Mouse (Mus musculus) embryonic fibroblast, embryonic 13.5 days (primary cell): ENCODE measurements around the gene Veph1. TPM values are rescaled to one million over a fixed set of nuclear protein-coding genes. Genes with fewer than 3 reads are reported as not detected.

Experiments used
- H3K27ac ChIP-seq: 2 replicates; pipeline ENCODE4 v1.5.1; 2012; ENCODE audit warnings: low read length, control low read depth, inconsistent platforms; ENCODE audit not compliant: insufficient read depth
- H3K4me1 ChIP-seq: 2 replicates; pipeline ENCODE4 v1.6.1; 2011; ENCODE audit warnings: low read length; ENCODE audit not compliant: control insufficient read depth, insufficient read depth
- H3K4me3 ChIP-seq: 2 replicates; pipeline ENCODE4 v1.5.1; 2011; ENCODE audit warnings: mild to moderate bottlenecking, control low read depth, low read length; ENCODE audit not compliant: insufficient read depth
- CTCF ChIP-seq: IDR thresholded peaks from 2 replicates; pipeline ENCODE4 v1.5.1; 2011; ENCODE audit warnings: mild to moderate bottlenecking, control low read depth, low read length, moderate library complexity, borderline replicate concordance; ENCODE audit not compliant: insufficient read depth
- POLR2A ChIP-seq: IDR thresholded peaks from 2 replicates; pipeline ENCODE4 v1.6.1; 2011; ENCODE audit warnings: low read depth, mild to moderate bottlenecking, control low read depth, low read length, moderate library complexity
- polyA plus RNA-seq: library from polyadenylated mRNA; stranded (reverse); fragments of >200 nt; gene quantifications from 2 replicates; pipeline ENCODE4 v1.2.4, GENCODE M21; 2011; ENCODE audit warnings: low read depth; ENCODE audit not compliant: missing spikeins, insufficient read length

Gene Veph1
- polyA plus RNA-seq, 1 experiment, result 0.42 TPM

DNA sequence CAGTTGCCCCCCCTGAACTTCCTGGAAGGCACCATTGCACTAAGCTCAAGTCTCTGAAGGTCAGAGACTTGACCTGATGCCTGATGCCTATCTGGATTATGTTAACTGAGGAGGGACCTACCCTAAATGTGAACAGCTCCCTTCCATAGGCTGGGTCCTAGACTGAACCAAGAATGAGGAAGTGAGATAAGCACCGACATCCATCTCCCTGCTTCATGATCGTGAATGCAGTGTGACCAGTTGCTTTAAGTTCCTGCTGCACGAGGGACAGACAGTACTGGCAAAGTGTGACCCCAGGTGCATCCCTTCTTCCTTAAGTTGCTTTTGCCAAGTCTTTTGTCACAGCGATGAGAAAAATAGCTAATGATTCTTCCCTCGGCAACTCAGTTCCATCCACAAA is 166.9 kb downstream of the Veph1 start:
- Histone ChIP-seq H3K4me1 (peaks cover 4% of the 10 kb centered on the region), H3K4me3 (no peak overlapping the region), H3K27ac (no peak overlapping the region)
- TF ChIP-seq POLR2A, result no peak
- TF ChIP-seq CTCF, result no peak

DNA sequence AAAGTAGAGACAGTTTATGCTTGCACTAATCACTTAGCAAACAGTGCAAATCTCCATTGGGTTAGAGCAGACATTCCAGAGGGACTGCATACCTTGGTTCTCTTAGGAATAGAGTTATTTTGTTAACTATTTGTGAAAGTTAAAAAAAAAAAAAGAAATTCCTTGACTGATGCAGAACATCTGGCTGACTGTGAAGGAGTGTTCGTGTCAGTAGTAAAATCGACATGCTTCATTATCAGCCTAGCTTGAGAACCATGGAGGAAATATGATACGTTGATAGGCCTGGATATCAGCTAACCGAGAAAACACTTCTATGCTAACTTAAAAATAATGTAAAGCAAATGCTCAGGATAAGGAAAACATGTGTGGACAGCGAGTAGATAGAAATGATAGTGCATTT is 191.1 kb downstream of the Veph1 start:
- TF ChIP-seq POLR2A (no peak), CTCF (no peak)

DNA sequence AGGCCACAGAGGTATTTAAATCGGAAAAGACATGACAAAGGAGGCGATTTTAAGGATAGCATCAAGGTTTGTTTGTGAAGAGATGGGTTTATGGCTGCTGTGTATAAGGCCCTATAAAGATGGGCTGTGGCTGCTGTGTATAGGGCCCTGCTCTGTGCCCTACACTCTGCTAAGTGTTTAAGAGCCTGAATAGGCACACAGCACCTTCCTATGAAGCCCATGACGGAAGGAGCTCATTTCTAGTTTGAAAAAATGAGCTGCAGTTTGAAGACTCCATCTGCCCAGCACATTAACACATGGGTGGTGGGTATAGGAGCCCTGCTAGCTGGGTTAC is 194.1 kb downstream of the Veph1 start:
- TF ChIP-seq POLR2A (no peak), CTCF (no peak)
- H3K4me3 ChIP-seq, result no peak overlapping the region
- no peak overlapping the region for H3K27ac ChIP-seq
- peaks cover 10% of the 10 kb centered on the region for H3K4me1 ChIP-seq

More for the DNA sequence above, 191.1 kb downstream of the Veph1 start:
- no peak overlapping the region for H3K4me3 ChIP-seq
- peaks cover 10% of the 10 kb centered on the region for H3K4me1 ChIP-seq
- H3K27ac ChIP-seq, result peak overlapping the region; percentile 71; the same call in 1 of the 2 replicates

DNA sequence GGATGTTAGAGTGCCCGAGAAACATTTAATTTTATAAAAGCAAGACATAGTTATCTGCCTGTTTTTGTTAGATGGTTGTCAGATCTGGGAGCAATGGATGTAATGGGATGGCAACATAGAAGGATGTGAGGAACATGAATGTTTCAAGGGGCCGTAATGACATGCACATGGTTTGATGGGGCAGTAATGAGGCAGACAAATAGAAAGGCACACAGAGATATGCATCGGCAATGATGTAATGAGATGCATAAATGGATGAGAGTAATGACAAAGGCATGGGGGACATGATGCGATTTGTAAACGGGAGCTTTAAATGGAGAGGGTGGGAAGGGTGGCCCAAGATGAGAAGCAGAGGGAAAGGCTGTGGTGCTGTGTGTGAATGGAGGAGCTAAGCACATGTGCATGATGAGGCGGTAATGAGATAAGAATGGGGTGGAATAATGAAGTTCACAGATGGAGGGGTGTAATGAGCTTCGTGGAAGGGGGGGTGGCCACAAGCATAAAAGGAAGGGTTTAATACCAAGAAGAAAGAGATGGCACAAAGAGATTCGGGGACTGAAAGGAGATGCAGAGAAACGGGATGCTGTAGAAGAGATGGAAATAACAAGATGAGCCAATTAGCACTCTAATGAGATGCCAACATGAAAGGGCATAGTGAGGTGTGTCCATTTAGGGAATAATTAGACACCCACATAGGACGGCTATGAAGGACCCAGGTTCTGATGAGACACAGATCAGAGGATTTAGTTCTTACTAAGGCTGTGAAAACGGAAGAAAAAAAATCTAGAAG is 194.6 kb downstream of the Veph1 start:
- H3K4me3 ChIP-seq, result no peak overlapping the region
- no peak overlapping the region for H3K27ac ChIP-seq
- peaks cover 10% of the 10 kb centered on the region for H3K4me1 ChIP-seq
- no peak for TF ChIP-seq POLR2A
- no peak for TF ChIP-seq CTCF

DNA sequence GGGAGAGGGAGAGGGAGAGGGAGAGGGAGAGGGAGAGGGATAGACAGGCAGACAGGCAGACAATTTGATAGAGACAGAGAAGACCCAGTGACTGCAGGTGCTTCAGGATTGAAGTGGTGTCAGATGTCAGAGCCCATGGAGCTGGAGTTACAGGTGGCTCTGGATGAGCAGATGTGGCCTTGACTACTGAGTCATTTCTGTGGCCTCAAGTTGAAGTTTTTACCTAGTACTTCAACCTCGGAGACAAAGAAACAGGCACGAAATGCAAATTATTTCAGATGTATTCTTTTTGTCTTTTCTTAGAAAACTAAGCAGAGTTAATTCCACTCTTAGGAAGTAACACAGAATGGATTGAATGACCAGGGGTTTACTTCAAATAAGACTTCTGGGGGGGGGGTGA is 195.6 kb downstream of the Veph1 start:
- Histone ChIP-seq H3K4me1 (peaks cover 8% of the 10 kb centered on the region), H3K4me3 (no peak overlapping the region), H3K27ac (no peak overlapping the region)
- TF ChIP-seq POLR2A (no peak), CTCF (no peak)

DNA sequence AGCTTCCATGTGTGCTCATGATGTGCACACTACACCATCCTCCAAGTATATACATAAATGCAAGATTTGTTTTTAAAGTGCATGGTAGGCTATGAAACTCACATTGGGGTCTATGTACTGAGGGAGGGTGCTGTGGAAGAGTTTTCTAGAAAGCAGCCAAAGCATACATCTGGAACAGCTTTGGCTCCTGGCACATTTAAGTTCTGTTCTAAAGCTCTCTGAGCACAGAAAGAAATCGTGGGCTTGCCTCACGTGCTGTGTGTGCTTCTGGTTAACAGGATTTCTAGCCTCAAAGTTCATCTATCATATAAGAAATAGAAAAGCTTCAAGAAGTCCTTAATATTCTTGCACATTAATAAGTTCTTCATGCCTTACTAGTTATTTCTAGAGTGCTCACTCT is 204.9 kb downstream of the Veph1 start:
- TF ChIP-seq CTCF (no peak), POLR2A (no peak)
- no peak overlapping the region for H3K27ac ChIP-seq
- no peaks in the 10 kb centered on the region for H3K4me1 ChIP-seq
- H3K4me3 ChIP-seq, result no peak overlapping the region

DNA sequence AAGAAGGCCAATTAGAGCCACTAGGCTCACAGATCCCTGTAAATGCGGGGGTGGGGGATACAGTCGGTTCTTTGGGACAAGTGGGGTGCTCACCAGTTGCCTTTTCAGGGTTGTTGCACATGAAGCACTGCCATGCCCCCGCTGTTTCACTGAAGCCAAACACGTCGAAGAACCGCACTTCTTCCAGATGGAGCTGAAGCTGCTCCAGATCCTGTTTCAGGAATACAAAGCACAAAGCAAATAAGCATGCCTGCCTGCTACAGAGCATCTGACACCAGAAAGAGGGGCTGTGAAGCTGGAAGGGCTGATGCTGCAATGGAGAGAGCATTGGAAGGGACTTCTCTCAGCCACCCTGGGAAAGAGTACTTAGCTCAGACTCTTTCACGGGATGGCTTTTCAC is 209.0 kb downstream of the Veph1 start:
- Histone ChIP-seq H3K27ac (no peak overlapping the region), H3K4me1 (peaks cover 2% of the 10 kb centered on the region), H3K4me3 (no peak overlapping the region)
- TF ChIP-seq POLR2A (no peak), CTCF (no peak)

DNA sequence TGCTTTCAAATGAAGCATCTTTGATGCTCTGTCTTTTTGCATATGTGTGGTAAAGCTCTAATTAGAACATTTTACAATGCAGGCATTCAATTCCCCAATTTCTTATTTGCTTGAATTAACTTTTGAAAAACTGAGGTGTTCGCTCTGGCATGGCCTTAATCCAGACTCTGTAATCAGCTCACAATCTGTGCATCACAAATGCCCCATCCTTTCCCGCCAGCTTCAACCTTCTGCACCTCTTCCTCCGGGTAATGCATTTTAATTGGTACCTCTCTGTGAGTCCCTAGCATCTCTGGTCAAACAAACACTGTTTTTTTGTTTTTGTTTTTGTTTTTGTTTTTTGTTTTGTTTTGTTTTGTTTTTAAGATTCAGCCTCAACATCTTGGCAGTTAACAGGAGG is 212.8 kb downstream of the Veph1 start:
- Histone ChIP-seq H3K4me3 (no peak overlapping the region), H3K4me1 (peaks cover 10% of the 10 kb centered on the region), H3K27ac (0 out of 2 replicates have a peak overlapping the region, but pooled peaks have one; percentile 23)
- TF ChIP-seq CTCF (no peak), POLR2A (no peak)

DNA sequence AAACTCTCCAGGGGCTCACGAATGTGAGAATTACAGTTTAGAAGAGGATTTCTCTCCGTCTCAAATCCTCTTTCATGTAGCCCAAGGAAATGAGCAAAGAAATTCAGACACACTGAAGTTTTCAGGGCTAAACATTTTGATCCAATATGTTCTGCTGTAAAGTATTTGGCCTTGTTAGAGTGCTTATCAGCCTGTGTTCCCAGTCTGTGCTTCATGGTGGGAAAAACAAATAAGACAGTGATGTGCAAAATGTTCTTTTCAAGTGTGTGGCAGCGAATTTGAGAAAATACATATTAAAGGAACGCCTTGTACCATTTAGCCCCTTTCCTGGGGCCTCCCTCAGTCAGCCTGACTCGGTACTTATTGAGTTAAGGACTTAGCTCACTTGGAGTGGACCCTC is 213.2 kb downstream of the Veph1 start:
- peaks cover 10% of the 10 kb centered on the region for H3K4me1 ChIP-seq
- TF ChIP-seq POLR2A, result no peak
- no peak for TF ChIP-seq CTCF
- H3K4me3 ChIP-seq, result no peak overlapping the region
- 0 out of 2 replicates have a peak overlapping the region, but pooled peaks have one; percentile 23 for H3K27ac ChIP-seq

DNA sequence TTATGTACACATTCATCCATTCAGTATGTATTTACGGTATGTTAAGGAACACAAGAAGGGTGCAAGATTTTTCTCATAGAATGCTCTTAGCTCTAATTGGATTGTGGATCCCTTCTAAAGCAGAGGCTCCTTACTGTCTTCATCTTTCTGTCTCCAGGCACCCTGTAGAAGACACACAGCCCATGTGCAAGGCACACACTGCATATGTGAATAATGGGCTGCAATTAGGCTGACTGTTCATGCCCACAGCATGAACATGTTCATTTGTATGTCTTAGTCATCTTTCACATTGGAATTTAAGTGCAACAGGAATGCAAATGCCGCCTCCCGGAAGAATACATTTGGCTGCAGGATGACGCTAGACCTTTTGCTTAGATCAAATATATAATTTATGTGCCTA is 213.7 kb downstream of the Veph1 start:
- TF ChIP-seq CTCF (no peak), POLR2A (no peak)
- H3K27ac ChIP-seq, result no peak overlapping the region
- H3K4me3 ChIP-seq, result no peak overlapping the region
- H3K4me1 ChIP-seq, result peaks cover 10% of the 10 kb centered on the region

DNA sequence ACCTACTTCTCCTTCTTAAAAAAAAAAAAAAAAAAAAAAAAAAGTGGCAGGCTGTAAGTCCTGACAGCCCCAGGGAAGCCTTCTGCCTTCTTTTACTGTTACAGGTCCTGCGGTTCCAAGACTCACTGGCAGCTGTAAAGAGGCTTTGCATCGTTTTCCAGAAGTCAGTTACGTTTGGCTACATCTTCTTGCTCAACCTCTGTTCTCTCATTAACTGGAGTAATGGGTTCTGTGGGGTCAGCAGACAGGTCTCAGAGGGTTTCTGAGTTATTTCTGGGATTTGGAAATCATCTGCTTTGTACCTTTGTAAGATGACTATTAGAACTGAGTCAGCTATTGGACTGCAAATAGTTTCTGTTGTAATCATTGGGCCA is 215.3 kb downstream of the Veph1 start:
- no peak overlapping the region for H3K4me3 ChIP-seq
- TF ChIP-seq CTCF (no peak), POLR2A (no peak)
- H3K27ac ChIP-seq, result peak overlapping the region; percentile 97
- peaks cover 10% of the 10 kb centered on the region for H3K4me1 ChIP-seq
